Mouse (Mus musculus): Measurements from ENCODE around the gene Mid1ip1. TPM values are rescaled to one million over a fixed set of nuclear protein-coding genes. Genes with fewer than 3 reads are reported as not detected.

Gene Mid1ip1
- 115 and 119 TPM in 2 replicates for polyA plus RNA-seq (2015; fragmentation: Nextera tagmentation; extraction: Ambion mirVana)

- H3K9me3 ChIP-seq: no peaks in the 10 kb centered on the region
- peaks cover 18% of the 10 kb centered on the region; the same call in 1 of the 2 replicates for H3K4me1 ChIP-seq
- no peaks in the 10 kb centered on the region for H3K27me3 ChIP-seq
- peak within 1 kb of the TSS; percentile 25 for H3K4me3 ChIP-seq
- H3K9ac ChIP-seq: no peak within 1 kb of the TSS
- H3K4me2 ChIP-seq: peak within 1 kb of the TSS; percentile 47
- H3K36me3 ChIP-seq: no peaks in the 10 kb centered on the region
- H3K27ac ChIP-seq: peak within 1 kb of the TSS; percentile 90
- 18% methylated on average over 12 of the region's 12 CpGs for WGBS
- ATAC-seq (ENCODE audit: borderline replicate concordance, extremely low read depth, low FRiP score, low TSS enrichment): peak; percentile 69
Measured at GRCm38 (mm10) chrX:10714696-10715140, at the start of gene Mid1ip1. Gene Mid1ip1, plus strand, starts transcription at chrX:10715013.

GRCm38 (mm10) chrX:10694455-10695180 lies 20.2 kb upstream of the Mid1ip1 start:
- no peak for ATAC-seq (ENCODE audit: borderline replicate concordance, extremely low read depth, low FRiP score, low TSS enrichment)
- H3K9me3 ChIP-seq: no peaks in the 10 kb centered on the region
- no peak overlapping the region for H3K4me2 ChIP-seq
- no peaks in the 10 kb centered on the region for H3K27me3 ChIP-seq
- no peak overlapping the region for H3K4me3 ChIP-seq
- 68% methylated on average over 5 of the region's 5 CpGs for WGBS
- no peaks in the 10 kb centered on the region for H3K4me1 ChIP-seq
- no peaks in the 10 kb centered on the region for H3K36me3 ChIP-seq
- no peak overlapping the region for H3K9ac ChIP-seq
- no peak overlapping the region for H3K27ac ChIP-seq

GRCm38 (mm10) chrX:10706728-10707127 lies 8.1 kb upstream of the Mid1ip1 start:
- Histone ChIP-seq H3K27ac (no peak overlapping the region), H3K27me3 (no peaks in the 10 kb centered on the region), H3K9me3 (no peaks in the 10 kb centered on the region), H3K4me3 (no peak overlapping the region), H3K4me2 (no peak overlapping the region), H3K9ac (no peak overlapping the region), H3K4me1 (no peaks in the 10 kb centered on the region), H3K36me3 (no peaks in the 10 kb centered on the region)
- no peak for ATAC-seq (ENCODE audit: borderline replicate concordance, extremely low read depth, low FRiP score, low TSS enrichment)
- WGBS: 81% methylated on average over 3 of the region's 3 CpGs

DNA sequence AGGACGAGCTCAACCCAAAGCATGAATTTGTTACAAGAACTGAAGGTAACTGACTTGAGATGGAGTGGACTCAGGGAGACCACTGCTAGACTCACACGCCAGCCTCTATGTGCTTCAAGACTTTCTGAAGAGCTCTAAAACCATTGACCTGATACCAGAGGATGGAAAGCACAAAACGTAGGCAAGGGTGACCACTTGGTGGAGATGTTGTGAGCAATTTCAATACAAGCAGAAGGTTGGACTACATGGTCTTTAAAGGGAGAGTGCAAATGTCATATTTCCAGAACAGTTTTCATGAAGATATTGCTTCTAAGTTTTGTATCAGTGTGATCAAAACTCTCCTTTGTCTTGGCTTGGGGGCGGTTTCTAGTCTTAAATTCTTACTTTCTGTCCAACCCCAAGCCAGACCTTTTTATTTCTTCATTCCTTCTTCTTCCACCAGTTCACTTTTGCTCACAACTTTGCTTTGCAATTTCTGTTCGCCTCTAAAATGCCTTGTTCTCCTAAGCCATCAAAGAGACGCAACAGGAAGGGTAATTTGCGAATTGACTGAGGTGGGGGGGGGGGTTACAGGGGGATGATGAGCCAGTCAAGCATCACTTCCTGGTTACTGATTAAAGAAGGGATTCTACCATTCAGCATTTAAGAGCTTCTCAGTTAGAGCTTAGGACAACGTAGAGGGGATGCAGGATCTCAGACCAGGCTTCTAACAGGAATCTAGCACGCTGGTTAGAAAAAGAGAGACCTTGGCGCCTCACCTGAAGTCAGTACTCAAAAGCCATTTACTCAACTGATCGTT lies 775 bp upstream of the Mid1ip1 start:
- H3K9ac ChIP-seq: no peak overlapping the region
- no peaks in the 10 kb centered on the region for H3K36me3 ChIP-seq
- no peaks in the 10 kb centered on the region for H3K27me3 ChIP-seq
- H3K4me2 ChIP-seq: peak overlapping the region; percentile 47
- peaks cover 18% of the 10 kb centered on the region; the same call in 1 of the 2 replicates for H3K4me1 ChIP-seq
- WGBS: 32% methylated on average over 11 of the region's 11 CpGs
- H3K9me3 ChIP-seq: no peaks in the 10 kb centered on the region
- peak overlapping the region; percentile 73 for H3K27ac ChIP-seq
- H3K4me3 ChIP-seq: peak overlapping the region; percentile 25; the same call in 1 of the 2 replicates
- ATAC-seq (ENCODE audit: borderline replicate concordance, extremely low read depth, low FRiP score, low TSS enrichment): no peak

DNA sequence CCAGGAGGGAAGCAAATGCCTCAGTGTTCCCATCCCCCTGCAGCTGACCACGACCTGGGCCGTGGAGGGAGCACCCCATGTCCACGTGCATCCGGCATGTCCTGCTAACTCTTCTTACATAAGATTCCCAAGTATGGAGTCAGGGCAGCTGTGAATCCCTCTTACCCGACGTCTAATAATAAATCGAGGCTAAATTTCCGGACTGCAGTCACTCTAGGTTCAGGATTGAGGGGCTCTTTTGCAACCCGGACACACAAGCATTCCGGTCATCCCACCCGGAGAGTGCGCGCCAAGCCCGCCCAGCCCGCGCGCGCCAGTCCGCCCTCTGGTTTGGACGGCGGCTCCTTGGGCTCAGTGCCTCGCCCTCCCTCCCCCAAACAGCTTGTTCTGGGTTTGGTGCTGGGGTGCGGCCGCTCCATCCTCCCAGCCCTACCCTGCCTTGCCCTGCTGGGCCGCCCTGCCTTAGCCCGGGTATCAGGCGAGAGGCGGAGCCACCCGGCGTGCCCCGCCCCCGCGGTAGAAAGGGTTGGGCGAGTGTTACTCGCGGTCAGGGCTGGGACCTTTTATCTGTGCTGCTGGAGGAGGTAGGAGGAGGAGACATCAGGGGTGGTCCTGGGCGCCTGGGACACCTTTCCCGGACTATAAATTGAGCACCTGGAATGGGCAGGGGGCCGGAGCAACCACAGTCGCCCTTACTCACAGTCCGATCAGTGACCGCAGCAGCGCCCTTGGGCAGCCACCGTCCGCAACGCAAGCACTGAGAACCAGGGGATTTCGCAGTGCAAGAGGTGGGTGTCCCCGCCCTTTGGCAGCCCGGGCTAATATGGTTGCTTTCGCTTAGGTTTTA lies 2.3 kb downstream of the Mid1ip1 start:
- peak overlapping the region; percentile 51 for H3K4me2 ChIP-seq
- H3K36me3 ChIP-seq: no peaks in the 10 kb centered on the region
- ATAC-seq (ENCODE audit: borderline replicate concordance, extremely low read depth, low FRiP score, low TSS enrichment): peak; percentile 95
- no peaks in the 10 kb centered on the region for H3K9me3 ChIP-seq
- peak overlapping the region; percentile 60 for H3K4me3 ChIP-seq
- no peaks in the 10 kb centered on the region for H3K27me3 ChIP-seq
- peak overlapping the region; percentile 90 for H3K27ac ChIP-seq
- 16% methylated on average over 49 of the region's 50 CpGs for WGBS
- H3K4me1 ChIP-seq: peaks cover 18% of the 10 kb centered on the region; the same call in 1 of the 2 replicates
- peak overlapping the region; percentile 65 for H3K9ac ChIP-seq

DNA sequence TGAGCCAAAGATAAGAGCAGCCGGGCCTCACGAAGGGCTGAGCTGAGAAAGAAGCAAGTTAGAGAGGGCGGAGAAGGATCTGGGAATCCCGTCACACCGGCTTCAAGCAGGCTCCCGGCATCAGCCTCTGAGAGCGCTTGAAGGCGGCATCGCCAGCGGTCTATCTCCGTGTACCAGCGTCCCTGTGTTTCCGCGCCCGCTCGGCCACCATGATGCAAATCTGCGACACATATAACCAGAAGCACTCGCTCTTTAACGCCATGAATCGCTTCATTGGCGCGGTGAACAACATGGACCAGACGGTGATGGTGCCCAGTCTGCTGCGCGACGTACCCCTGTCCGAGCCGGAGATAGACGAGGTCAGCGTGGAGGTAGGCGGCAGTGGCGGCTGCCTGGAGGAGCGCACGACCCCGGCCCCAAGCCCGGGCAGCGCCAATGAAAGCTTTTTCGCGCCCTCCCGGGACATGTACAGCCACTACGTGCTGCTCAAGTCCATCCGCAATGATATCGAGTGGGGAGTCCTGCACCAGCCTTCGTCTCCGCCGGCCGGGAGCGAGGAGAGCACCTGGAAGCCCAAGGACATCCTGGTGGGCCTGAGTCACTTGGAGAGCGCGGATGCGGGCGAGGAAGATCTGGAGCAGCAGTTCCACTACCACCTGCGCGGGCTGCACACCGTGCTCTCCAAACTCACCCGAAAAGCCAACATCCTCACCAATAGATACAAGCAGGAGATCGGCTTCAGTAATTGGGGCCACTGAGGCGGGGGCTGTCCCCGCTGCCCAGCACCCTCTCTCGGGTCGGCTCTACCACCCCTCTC lies 3.4 kb downstream of the Mid1ip1 start:
- Histone ChIP-seq H3K4me2 (peak overlapping the region; percentile 51), H3K9ac (peak overlapping the region; percentile 65), H3K4me1 (peaks cover 18% of the 10 kb centered on the region; the same call in 1 of the 2 replicates), H3K27ac (peak overlapping the region; percentile 90), H3K27me3 (no peaks in the 10 kb centered on the region), H3K9me3 (no peaks in the 10 kb centered on the region), H3K4me3 (peak overlapping the region; percentile 60), H3K36me3 (no peaks in the 10 kb centered on the region)
- 23% methylated on average over 59 of the region's 61 CpGs for WGBS
- no peak for ATAC-seq (ENCODE audit: borderline replicate concordance, extremely low read depth, low FRiP score, low TSS enrichment)

- Histone ChIP-seq H3K4me3 (peak overlapping the region; percentile 60), H3K4me1 (peaks cover 17% of the 10 kb centered on the region; the same call in 1 of the 2 replicates), H3K9me3 (no peaks in the 10 kb centered on the region), H3K27me3 (no peaks in the 10 kb centered on the region), H3K27ac (peak overlapping the region; percentile 90), H3K4me2 (peak overlapping the region; percentile 51), H3K36me3 (no peaks in the 10 kb centered on the region), H3K9ac (peak overlapping the region; percentile 65)
- ATAC-seq (ENCODE audit: borderline replicate concordance, extremely low read depth, low FRiP score, low TSS enrichment): 0 out of 2 replicates have a peak, but pooled peaks have one; percentile 50
- WGBS: 12% methylated on average over 22 of the region's 22 CpGs
Measured at GRCm38 (mm10) chrX:10718838-10719539, 4.2 kb downstream of the Mid1ip1 start.

DNA sequence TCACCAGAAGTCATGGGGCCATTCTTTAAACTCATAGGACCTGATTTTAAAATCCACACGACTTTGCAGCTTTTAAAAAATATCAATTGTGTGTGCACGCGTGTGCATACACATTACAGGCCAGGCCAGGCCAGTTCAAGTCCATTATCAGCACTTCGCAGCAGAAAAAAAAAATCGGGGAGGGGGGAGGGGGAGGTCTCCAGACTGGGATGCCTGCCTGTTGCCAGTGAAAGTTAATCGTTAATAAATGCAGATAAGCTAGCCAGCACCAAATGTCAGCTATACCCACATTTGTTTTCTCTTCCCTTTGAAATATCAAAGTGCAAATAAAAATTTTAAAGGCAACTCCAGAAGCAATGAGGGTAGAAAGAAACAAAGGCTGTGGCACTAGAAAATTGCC lies 5.6 kb downstream of the Mid1ip1 start:
- Histone ChIP-seq H3K27me3 (no peaks in the 10 kb centered on the region), H3K9me3 (no peaks in the 10 kb centered on the region), H3K36me3 (no peaks in the 10 kb centered on the region), H3K4me1 (peaks cover 8% of the 10 kb centered on the region; the same call in 1 of the 2 replicates), H3K27ac (peak overlapping the region; percentile 21), H3K4me2 (peak overlapping the region; percentile 51; the same call in 1 of the 2 replicates), H3K4me3 (no peak overlapping the region), H3K9ac (no peak overlapping the region)
- 18% methylated on average over 6 of the region's 6 CpGs for WGBS
- ATAC-seq (ENCODE audit: borderline replicate concordance, extremely low read depth, low FRiP score, low TSS enrichment): no peak

DNA sequence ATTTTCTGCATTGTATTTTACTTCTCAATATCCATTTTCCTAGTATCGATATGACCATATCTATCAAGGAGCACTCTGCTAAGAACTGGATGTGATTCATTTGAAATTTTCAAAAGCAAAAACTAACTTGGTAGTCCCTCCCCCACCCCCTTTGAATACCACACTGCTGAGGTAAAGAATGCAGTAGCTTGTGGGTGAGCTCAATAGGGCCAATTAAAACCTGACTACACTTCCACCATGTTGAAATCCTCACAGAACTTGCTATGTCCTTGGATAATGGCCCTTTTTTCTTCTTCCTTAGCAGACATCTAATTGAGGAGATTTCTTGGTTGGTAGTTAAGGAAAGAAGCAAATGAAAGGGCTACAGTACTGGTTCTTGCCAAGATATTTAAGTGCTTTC lies 9.8 kb downstream of the Mid1ip1 start:
- WGBS: 91% methylated on average over 1 of the region's 1 CpGs
- H3K27me3 ChIP-seq: no peaks in the 10 kb centered on the region
- no peak for ATAC-seq (ENCODE audit: borderline replicate concordance, extremely low read depth, low FRiP score, low TSS enrichment)

GRCm38 (mm10) chrX:10729488-10729887 lies 14.7 kb downstream of the Mid1ip1 start:
- 12% methylated on average over 4 of the region's 6 CpGs for WGBS
- H3K4me2 ChIP-seq: no peak overlapping the region
- ATAC-seq (ENCODE audit: borderline replicate concordance, extremely low read depth, low FRiP score, low TSS enrichment): 0 out of 2 replicates have a peak, but pooled peaks have one; percentile 23
- H3K27me3 ChIP-seq: no peaks in the 10 kb centered on the region
- peak overlapping the region; percentile 19; the same call in 1 of the 2 replicates for H3K27ac ChIP-seq
- H3K9me3 ChIP-seq: no peaks in the 10 kb centered on the region
- no peak overlapping the region for H3K4me3 ChIP-seq
- H3K36me3 ChIP-seq: no peaks in the 10 kb centered on the region
- H3K4me1 ChIP-seq: peaks cover 9% of the 10 kb centered on the region; the same call in 1 of the 2 replicates
- H3K9ac ChIP-seq: no peak overlapping the region

More for the DNA sequence above, 9.8 kb downstream of the Mid1ip1 start:
- no peak overlapping the region for H3K9ac ChIP-seq
- H3K27ac ChIP-seq: no peak overlapping the region
- no peaks in the 10 kb centered on the region for H3K9me3 ChIP-seq
- H3K4me1 ChIP-seq: no peaks in the 10 kb centered on the region
- H3K4me3 ChIP-seq: no peak overlapping the region
- no peaks in the 10 kb centered on the region for H3K36me3 ChIP-seq
- no peak overlapping the region for H3K4me2 ChIP-seq

Measured in lung, embryonic 15.5 days (tissue).